Mouse (Mus musculus) kidney, adult 2 months (tissue): ENCODE data around the gene Rnf186.

Experiments
- CTCF ChIP-seq: fragments of 200-500 bp; conservative IDR thresholded peaks from 2 replicates; pipeline ENCODE4 v1.5.1; 2011; ENCODE audit warnings: low read depth, mild to moderate bottlenecking, control low read depth, low read length, moderate library complexity, mixed read lengths; ENCODE audit not compliant: insufficient read depth, insufficient read length
- POLR2A ChIP-seq: fragments of 200-500 bp; IDR thresholded peaks from one replicate; pipeline ENCODE4 v1.6.1; 2011; ENCODE audit warnings: low read depth, low read length, control low read depth

DNA sequence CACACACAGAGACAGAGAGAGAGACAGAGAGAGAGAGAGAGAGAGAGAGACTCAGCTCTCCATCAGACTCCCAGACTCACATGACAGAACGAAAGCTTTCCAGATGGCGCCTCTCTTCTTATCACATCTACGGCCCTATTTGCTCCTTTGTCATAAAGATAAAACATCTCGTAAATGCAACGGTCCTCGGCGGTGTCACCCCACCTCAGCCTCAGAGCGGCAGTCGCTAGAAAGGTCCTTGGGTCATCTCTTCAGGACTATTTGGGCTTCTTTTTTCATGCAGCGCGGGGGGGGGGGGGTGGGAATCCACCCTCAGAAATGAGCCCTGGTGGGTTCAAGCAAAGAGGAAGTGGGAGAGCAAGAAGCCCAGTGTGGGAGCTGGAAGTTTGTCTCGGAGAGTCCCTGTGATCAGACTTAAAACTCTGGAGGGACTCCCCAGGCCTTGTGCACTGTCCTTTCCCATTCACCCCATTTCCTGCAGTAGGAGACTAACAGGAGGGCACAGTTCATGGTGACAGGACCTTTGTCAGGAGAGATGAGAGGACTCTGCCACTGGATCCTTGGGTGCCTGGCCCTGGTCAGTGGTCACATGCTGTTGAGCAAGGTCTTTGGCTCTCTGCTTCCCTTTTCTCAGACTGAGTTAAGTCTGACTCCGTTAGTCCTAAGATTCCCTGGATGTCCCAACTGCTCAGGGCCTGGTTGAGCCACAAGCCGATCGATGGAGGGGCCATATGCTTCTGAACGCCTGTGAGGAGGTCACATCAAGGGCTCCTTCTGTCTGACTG is 2.1 kb downstream of the Rnf186 start:
- no peak for TF ChIP-seq CTCF
- no peak for TF ChIP-seq POLR2A
